Mouse (Mus musculus): Measurements from ENCODE around the gene Zfp444.

DNA sequence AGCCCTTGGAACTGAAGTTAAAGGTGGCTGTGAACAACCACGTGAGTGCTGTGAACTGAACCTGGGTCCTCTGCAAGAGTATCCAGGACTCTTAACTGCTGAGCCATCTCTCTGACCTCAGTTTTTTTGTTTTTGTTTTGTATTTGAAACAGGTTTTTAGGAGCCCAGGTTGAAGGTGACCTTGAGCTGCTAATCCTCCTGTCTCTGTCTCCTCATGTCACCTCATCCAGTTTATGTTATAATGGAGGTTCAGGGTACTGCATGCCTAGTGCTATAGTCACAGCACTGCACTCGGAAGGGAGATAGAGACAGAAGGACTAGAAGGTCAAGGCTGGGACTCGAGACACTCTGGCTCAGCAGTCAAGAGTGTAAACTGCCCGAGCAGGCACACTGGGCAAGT is 9.9 kb upstream of the Zfp444 start:
- TF ChIP-seq POLR2A (IDR thresholded peaks at IDR 0.05; ENCODE audit: insufficient read depth, low read depth, low read length) (no peak), CTCF (IDR thresholded peaks at IDR 0.05) (no peak), EP300 (IDR thresholded peaks at IDR 0.05; ENCODE audit: insufficient read depth, low read depth, low read length) (no peak)

Data from heart, adult 2 months (tissue).